Mouse (Mus musculus) lung, adult 2 months (tissue): ENCODE results near the gene Pick1. TPM values are rescaled to one million over a fixed set of nuclear protein-coding genes. Genes with fewer than 3 reads are reported as not detected.

Experiments
- DNase-seq: peaks from one replicate; pipeline ENCODE4 v3.0.0; 2022
- H3K4me1 ChIP-seq: fragments of 200-500 bp; 2 replicates; pipeline ENCODE4 v1.6.1; 2011; ENCODE audit warnings: low read length; ENCODE audit not compliant: control insufficient read depth, insufficient read depth
- H3K4me3 ChIP-seq: fragments of 200-500 bp; replicated peaks from 2 replicates; pipeline ENCODE3; 2011; ENCODE audit warnings: low read depth, mild to moderate bottlenecking, control low read depth, low read length; ENCODE audit errors: extremely low read depth
- CTCF ChIP-seq: fragments of 200-500 bp; IDR thresholded peaks from 2 replicates; pipeline ENCODE4 v1.5.1; 2011; ENCODE audit warnings: mild to moderate bottlenecking, low read length, control low read depth; ENCODE audit not compliant: insufficient read depth
- POLR2A ChIP-seq: fragments of 200-500 bp; IDR thresholded peaks from 2 replicates; pipeline ENCODE4 v1.6.1; 2011; ENCODE audit warnings: low read depth, mild to moderate bottlenecking, control low read depth, low read length, borderline replicate concordance; ENCODE audit errors: extremely low read depth
- WGBS: fragments of 180-500 bp; shearing (Covaris S2); methylation state at CpG from one replicate; pipeline ENCODE4 v1.1.7; 2018; 5-methylcytosine and 5-hydroxymethylcytosine counted together
- polyA plus RNA-seq: library from polyadenylated mRNA; depleted of rRNA; stranded (reverse); fragments of >200 nt; gene quantifications from 2 replicates; pipeline ENCODE4 v1.2.3, GENCODE M21; 2012

Gene Pick1
- polyA plus RNA-seq, 1 experiment: 25.9 TPM

DNA sequence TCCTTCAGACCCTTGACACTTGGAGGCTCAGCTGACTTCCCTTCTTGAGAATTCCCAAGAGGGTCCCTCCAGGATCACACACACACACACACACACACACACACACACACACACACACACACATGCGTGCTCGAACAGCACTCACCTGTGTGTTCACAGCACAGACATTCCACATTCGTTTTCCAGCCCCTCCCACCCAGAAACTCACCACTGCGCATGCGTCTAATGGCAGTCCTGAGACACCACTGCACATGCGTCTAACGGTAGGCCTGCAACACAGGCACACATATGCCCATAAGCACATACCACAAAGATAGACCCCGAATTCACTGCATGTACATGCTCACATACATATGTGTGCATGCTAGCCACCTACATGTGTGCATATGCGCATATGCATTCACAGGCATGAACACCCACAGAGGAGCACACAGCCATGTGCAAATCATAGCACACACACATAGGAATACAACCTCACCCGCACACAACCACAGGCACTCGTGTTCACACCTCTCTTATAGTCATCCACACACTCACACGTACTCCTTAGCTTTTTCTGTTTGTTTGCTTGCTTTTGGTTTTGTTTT is 29.5 kb upstream of the Pick1 start:
- TF ChIP-seq CTCF (no peak), POLR2A (no peak)
- no peak for DNase-seq
- 84% methylated on average over 12 of the region's 12 CpGs for WGBS
- Histone ChIP-seq H3K4me3 (no peak overlapping the region), H3K4me1 (no peaks in the 10 kb centered on the region)

- no peak for DNase-seq
- H3K4me3 ChIP-seq: no peak overlapping the region
- no peaks in the 10 kb centered on the region for H3K4me1 ChIP-seq
- TF ChIP-seq POLR2A: no peak
- no peak for TF ChIP-seq CTCF
- WGBS: 29% methylated on average over 13 of the region's 13 CpGs
Measured at GRCm38 (mm10) chr15:79201491-79202150, 27.4 kb upstream of the Pick1 start.

DNA sequence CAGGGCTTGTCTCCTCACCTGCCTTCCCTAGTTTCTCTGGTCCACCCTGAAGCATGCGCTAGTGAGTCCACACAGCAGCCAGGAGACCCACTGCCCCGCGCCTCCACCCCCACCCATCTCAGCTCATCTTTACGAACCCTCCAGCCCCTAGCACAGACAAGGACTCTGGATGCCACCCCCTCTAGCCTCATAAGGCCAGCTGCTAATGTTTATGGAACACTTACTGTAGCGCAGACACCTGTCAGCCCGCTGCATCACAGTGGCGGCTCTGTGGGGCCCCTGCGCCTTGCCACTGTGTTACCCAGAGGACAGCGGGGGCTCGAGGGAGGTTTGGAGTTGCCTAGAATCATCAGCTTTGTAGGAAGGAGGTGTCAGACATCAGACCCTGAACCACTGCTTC is 26.4 kb upstream of the Pick1 start:
- Histone ChIP-seq H3K4me3 (no peak overlapping the region), H3K4me1 (no peaks in the 10 kb centered on the region)
- DNase-seq: no peak
- 38% methylated on average over 10 of the region's 10 CpGs for WGBS
- no peak for TF ChIP-seq CTCF
- no peak for TF ChIP-seq POLR2A

DNA sequence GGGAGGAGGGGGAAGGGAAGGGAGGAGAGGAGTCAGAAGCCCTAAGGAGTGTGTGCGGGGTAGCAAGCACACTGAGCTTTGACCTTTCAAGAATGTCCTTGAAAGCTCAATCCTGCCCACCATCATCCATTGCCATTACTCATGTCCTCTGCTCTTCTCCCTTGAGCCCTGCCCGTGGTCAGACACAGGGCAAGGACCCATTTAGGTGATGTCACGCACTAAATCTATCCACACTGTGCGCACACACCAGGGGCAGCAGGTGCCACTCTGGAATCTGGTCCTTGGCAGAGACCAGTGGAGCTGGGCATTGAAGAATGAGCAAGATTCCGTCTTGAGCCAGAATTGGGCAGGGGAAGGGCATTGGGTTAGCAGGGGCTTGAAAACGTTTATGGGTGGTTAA is 20.8 kb upstream of the Pick1 start:
- no peak for TF ChIP-seq CTCF
- TF ChIP-seq POLR2A: no peak

DNA sequence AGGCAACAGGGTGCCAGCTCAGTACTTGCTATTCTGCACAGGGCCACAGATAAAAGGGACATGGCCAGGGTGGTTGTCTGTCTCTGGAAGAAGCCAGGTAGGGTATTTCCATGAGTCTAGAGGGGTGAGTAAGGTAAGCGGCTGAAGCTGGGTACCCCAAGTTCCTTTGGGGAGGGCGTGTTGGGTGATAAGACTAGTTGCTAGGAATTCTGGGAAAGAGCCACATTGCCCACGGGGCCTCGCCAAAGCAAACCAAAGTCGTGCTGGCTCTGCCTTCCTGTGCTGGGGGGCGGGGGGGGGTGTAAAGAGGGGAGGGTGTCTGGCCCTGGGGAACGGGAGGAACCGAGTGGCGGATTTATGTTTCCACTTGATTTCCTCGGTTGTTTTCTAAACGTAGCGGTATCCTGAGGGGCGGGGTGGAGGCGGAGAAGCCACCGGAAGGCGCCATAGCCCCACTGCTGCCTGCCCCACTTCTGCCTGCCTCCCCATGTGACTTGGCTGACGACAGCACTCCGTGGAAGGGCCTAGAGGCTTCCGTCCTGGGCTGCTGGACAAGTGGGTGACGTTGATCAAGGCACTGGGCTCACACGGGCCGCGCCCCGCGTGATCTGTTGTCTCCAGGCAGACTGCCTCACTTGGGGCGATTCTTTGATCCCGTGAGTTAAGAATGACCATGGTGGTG is 20.1 kb upstream of the Pick1 start:
- Histone ChIP-seq H3K4me3 (no peak overlapping the region), H3K4me1 (no peaks in the 10 kb centered on the region)
- TF ChIP-seq CTCF (no peak), POLR2A (peak; percentile 32; the same call in 1 of the 2 replicates)
- WGBS: 57% methylated on average over 27 of the region's 27 CpGs
- peak; percentile 27 for DNase-seq

More for the DNA sequence above, 20.8 kb upstream of the Pick1 start:
- no peak for DNase-seq
- whole genome bisulfite sequencing: 74% methylated on average over 6 of the region's 6 CpGs
- H3K4me1 ChIP-seq: no peaks in the 10 kb centered on the region
- no peak overlapping the region for H3K4me3 ChIP-seq

- 77% methylated on average over 2 of the region's 2 CpGs for WGBS
- DNase-seq: no peak
- Histone ChIP-seq H3K4me1 (no peaks in the 10 kb centered on the region), H3K4me3 (no peak overlapping the region)
- TF ChIP-seq POLR2A: no peak
- no peak for TF ChIP-seq CTCF
Measured at GRCm38 (mm10) chr15:79210357-79210756, 18.6 kb upstream of the Pick1 start.

GRCm38 (mm10) chr15:79212750-79213446 is 16.1 kb upstream of the Pick1 start:
- Histone ChIP-seq H3K4me1 (no peaks in the 10 kb centered on the region), H3K4me3 (no peak overlapping the region)
- WGBS: 90% methylated on average over 26 of the region's 26 CpGs
- TF ChIP-seq CTCF: no peak
- no peak for TF ChIP-seq POLR2A
- no peak for DNase-seq

GRCm38 (mm10) chr15:79213591-79213990 is 15.4 kb upstream of the Pick1 start:
- no peak for TF ChIP-seq POLR2A
- TF ChIP-seq CTCF: no peak
- no peak for DNase-seq
- WGBS: 48% methylated on average over 6 of the region's 6 CpGs
- no peaks in the 10 kb centered on the region for H3K4me1 ChIP-seq
- no peak overlapping the region for H3K4me3 ChIP-seq

DNA sequence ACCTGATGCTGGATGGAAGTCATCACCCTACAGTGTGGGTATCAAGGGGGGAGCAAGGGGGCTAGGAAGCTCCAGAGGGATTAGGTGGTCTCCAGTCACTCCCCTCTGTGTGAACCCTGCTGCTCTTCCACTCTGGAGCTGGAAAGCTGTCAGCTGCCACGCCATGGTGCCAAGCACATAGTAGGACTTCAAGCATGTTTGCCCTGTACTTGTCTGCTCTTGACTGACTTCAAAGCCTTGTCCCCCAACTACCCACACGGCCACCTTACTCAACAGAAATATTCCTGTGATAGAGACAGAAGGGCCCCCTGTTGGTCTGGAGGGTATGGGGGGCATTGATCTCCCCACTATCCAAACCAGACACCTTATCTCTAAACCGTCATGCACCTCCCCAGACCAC is 12.8 kb upstream of the Pick1 start:
- no peak for DNase-seq
- Histone ChIP-seq H3K4me3 (no peak overlapping the region), H3K4me1 (no peaks in the 10 kb centered on the region)
- TF ChIP-seq POLR2A: no peak
- TF ChIP-seq CTCF: no peak
- 73% methylated on average over 3 of the region's 3 CpGs for WGBS

GRCm38 (mm10) chr15:79219572-79219971 is 9.4 kb upstream of the Pick1 start:
- no peak for TF ChIP-seq POLR2A
- no peak for TF ChIP-seq CTCF
- H3K4me3 ChIP-seq: no peak overlapping the region
- WGBS: 7% methylated on average over 1 of the region's 1 CpGs
- DNase-seq: no peak
- H3K4me1 ChIP-seq: no peaks in the 10 kb centered on the region
